Mouse (Mus musculus) embryonic fibroblast, embryonic 13.5 days (primary cell): ENCODE measurements around the gene Pigt.

Experiments used
- CTCF ChIP-seq: IDR thresholded peaks from 2 replicates; pipeline ENCODE4 v1.5.1; 2011; ENCODE audit warnings: mild to moderate bottlenecking, control low read depth, low read length, moderate library complexity, borderline replicate concordance; ENCODE audit not compliant: insufficient read depth
- POLR2A ChIP-seq: IDR thresholded peaks from 2 replicates; pipeline ENCODE4 v1.6.1; 2011; ENCODE audit warnings: low read depth, mild to moderate bottlenecking, control low read depth, low read length, moderate library complexity

- TF ChIP-seq CTCF, result no peak
- no peak for TF ChIP-seq POLR2A
These were observed 21.2 kb downstream of the Pigt start for GRCm38 (mm10) chr2:164518266-164519170.
